Mouse (Mus musculus): Measurements from ENCODE around the gene Il17rb.

The Il17rb gene

GRCm38 (mm10) chr14:30015008-30015407 lies 6.3 kb upstream of the Il17rb start:
- no peak for DNase-seq

DNA sequence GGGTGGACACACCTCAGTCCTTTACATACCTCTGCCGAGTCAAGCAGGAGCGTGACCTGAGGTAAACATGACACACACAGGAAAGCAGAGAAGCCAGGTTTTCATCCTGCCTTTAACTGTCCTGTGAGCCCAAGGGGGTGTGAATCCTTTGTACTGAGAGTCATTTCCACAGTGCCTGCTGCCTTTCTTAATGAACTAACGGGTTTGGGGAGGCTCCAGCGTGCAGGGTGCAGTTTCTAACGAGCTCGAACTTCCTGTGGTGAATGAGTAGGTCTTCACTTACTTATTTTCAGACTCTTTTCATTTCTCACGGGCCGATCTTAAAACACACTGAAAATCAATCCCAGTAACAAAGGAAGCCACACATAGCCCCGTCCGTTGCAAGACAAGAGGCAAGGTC lies 5.8 kb upstream of the Il17rb start:
- peak in 1 of 2 experiments; percentile 27 for DNase-seq

GRCm38 (mm10) chr14:30011886-30012560 lies 3.3 kb upstream of the Il17rb start:
- no peak for DNase-seq

GRCm38 (mm10) chr14:30009864-30010560 lies 1.3 kb upstream of the Il17rb start:
- peak; percentile 41 to 54 for DNase-seq

DNA sequence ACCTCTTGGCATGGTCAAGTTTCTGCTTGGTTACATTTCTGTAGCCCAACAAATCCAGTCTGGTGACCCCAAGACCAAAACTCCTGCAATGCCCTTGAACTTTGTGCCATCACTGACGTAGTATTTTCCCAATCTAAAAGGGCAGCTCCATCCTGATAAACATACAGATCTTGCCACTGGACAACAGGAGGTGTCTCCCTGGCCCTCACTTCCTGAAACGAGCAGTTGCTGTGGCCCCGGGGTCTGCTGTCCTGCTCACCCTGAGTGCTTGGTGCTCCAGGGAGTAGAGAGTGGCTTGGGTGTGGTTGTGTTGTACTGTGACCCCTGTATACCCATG lies 9.3 kb downstream of the Il17rb start:
- DNase-seq, result no peak

GRCm38 (mm10) chr14:29998747-29999474 lies 9.8 kb downstream of the Il17rb start:
- DNase-seq, result no peak

GRCm38 (mm10) chr14:29997345-29997744 lies 11.4 kb downstream of the Il17rb start:
- DNase-seq, result no peak

DNA sequence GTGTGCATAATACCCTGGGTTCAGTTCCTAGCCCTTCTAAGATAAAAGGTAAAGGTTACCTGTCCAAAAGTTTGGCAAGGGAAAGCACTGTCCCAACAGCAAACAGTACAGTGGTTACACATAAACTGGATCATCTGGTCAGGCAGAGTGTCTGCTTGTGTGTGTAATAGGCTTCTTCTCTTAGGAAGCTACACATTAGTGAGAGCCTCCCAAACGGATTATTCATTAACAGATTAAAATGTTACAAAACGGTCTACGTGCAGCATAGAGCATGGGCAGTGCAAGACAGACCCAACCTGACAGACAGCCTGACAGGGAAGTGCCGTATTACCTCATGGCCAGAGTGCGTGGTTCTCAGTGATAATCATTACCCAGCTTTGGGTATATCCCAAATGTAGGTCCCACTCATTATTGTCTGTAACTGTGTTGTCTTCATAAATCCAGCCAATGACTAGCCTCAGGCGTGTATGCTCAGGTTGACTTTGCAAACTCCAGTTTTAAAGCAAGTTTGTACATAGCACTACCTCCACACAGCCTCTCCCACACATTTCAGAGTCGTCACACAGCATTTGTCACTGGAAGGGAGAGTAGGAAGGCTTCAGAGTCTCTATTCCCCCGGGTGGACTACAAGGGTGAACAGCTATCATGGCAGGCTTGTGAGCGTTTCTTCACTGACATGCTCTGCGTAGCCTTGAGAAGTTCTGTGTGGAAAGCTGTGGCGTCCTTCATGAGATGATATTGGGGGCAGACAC lies 12.5 kb downstream of the Il17rb start:
- no peak for DNase-seq

- no peak for DNase-seq
Measured at GRCm38 (mm10) chr14:29994976-29995375, 13.7 kb downstream of the Il17rb start.

DNA sequence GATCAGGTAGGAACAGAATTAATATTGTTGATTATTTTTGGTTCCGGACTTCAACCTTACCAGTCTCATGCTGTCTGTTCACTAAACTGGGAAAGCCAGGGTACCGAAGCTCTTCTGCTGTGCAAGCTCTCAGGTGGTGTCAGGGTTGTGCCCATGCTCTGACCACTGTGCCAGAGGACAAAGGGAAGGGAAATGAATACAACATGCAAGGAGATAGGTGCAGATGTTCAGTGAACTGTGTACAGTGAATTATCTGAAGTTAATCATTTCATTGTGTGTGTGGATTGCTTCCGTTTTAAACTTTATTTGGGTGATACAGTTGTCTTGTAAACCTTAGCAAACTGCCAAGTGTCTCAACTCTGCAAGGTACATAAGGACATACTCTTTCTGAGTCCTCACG lies 20.4 kb downstream of the Il17rb start:
- DNase-seq, result no peak

- DNase-seq, result no peak
Measured at GRCm38 (mm10) chr14:29987739-29988138, 21.0 kb downstream of the Il17rb start.

DNA sequence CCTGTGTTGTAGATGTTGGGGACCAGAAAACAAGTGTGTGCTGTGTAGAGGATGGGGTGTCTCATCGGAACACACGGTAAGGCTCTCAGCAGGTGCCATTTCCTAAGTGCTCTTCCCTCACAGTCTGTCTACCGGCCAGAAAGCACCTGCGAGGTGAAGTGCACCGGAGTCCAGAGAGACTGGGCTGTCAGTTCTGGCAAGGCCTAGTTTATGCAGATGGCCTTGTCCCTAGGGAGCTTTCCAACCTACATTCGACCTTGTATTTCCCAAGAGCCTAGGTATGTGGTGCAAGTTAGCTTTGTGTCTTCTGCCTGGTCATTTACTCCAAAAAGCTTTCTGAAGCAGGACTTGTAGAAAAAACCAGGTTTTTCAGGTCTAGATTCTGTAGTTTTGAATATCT lies 21.4 kb downstream of the Il17rb start:
- DNase-seq, result no peak

DNA sequence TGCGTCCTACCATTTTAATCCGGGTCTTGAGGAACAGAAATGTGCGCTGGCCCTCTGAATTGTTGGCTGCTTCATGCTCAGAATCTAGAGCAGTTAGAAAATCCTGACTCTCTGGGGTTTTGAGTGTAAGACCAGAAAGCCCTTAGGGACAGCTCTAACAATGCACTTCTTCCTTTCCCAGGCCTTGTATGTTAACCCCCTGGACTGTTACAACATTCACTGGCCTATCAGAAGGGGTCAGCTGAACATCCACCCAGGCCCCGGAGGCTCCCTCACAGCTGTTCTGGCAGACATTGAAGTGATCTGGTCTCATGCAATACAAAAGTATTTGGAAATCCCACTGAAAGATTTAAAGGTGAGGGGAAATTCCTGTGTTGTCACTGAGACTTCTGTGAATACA lies 22.6 kb downstream of the Il17rb start:
- no peak for DNase-seq

DNA sequence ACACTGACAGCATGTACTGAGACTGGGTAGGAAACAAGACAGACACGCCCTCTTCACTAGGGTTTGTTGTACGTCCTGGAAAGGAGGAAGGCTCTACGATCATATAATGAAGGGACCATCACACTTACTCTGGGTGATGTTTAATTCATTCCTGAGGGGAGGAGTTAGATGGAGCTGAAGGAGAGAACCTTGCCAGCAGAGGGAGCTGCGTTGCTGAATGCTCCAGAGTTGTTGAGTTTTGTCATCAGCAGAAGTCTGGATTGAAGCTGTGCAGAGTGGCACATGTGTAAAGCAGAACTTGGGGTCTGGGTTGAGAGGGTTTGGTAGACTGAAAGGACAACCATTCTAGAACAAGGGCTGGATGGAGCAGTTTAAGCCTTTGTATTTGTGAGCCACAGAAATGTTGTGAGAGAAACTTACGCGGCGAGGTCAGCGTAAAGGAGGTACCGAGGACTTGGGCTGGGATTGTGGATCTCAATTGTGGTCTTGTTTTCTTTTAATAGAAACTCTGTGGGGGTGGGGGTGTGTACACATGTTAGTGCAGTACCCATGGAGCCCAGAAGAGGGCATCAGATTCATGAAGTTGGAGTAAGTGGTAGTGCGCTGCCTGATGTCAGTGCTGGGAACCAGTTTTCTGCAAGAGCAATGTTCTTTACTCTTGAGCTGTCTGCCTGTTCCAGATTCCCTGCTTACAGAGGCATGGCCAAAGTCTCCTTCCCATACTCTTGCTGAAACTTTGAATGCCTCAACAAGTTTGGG lies 28.1 kb downstream of the Il17rb start:
- no peak for DNase-seq

DNA sequence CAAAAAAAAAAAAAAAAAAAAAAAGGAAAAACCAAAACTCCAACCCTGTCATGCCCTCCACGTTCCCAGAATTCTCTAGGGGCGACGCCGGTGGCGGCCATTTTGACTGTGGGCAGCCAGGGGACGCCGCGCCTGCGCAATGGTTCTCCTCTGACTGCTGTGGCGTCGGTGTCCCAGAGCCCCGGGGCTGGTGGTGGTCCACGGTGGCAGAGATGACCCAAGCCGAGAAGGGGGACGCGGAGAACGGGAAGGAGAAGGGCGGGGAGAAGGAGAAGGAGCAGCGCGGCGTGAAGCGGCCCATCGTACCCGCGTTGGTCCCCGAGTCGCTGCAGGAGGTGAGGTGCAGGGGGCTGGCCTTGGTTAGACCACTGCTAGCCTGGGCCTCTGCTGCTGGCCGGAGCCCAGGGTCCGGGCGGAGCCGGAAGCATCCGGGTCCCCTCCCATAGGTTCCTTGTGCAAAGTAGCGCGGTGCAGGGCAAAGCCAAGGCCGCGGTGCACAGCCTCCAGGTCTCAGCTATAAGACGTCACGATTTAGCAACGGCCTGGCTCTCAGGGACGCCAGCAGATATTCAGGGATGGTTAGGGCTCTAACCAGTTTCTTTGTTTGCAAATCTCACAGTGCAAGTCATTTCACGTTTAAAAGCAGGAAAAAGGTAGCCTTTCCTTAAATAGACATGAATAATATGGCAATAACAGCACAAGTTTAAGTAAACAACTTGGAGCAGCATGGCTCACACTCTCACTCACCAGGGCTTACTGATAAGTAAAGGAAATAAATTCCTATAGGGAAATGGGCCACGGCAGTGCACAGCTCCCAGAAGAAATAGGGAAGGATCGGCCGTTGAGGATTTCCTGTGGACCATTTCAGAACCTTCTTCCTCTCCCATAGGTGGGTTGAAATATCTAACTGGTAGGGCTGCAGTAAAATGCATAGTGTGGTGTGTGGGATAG lies 30.2 kb downstream of the Il17rb start, which contains the start of gene Actr8:
Gene Actr8, plus strand, starts transcription at position 84 of the 951 bp plus-strand sequence.
- peak; percentile 84 for DNase-seq

DNA sequence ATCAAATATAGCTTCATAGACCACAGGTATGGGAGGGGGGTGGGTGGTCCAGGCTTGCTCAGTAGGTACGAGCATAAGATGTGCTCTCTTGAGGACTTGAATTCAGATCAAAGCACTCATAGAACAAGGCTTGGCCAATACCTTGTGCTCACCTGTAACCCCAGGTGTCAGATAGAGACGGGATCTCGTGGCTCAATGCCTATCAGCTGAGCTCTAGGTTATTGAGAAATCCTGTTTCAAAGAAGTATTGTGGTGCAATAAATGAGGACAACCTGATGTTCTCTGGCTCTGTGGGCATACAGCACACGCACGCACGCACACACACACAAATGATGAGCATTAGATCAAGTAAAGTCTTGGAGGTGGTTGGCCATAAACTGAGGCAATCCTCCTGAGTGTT lies 31.8 kb downstream of the Il17rb start:
- no peak for DNase-seq

- DNase-seq, result no peak
Measured at GRCm38 (mm10) chr14:29971993-29972392, 36.7 kb downstream of the Il17rb start.

DNA sequence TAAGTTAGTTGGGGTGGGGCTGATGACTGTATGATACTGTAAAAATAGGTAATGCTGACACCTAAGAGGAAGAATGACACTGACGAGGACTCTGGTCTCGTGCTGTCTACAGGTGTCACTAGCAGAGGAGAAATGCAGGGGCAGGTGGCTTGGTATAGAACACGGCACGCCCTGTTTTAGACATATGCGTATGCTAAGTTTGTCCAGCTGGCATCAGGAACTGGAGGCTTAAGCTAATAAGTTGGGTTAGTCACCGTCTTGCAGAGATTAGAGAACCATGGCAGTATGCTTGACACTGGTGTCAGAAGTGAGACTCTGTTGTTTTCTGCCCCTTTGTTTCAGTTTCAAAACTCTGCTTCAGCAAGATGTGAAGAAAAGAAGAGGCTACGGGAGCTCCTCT lies 37.2 kb downstream of the Il17rb start:
- no peak for DNase-seq

DNA sequence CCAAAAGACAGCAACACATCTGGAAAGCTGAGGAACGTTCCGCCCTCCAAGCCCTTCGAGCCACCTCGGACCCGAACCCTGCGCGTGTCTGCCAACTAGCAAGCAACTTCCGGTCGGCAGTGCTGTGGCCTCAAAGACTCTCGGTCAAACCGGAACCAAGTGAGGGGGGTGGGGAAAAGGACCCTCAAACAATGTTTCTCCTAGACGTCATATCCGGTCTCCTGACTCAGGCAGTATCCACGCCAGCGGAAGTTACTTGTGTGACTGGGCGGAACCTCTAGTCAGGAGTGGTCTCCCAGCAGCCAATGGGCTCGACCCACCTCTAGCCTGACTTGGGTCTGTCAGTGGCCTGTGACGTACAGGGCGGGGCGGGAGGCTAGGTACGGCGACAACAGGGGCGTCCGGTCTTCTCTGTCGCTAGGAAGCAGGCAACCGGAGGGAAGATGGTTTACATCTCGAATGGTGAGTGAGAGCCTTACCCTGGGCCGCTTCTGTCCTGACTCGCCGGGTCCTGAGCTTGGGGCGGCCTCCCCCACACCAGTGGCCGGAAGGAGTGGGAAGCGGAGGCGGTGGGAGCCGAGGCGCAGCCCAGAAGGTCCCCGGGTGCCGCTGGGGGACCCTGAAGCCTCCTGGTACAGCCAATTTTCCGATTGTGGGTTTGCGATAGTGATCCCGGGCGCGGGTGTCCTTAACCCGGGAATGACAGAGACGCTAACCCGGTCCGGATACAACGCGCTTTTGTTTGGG lies 40.4 kb downstream of the Il17rb start, which contains the start of gene Selenok:
Gene Selenok, plus strand, starts transcription at position 234 of the 747 bp plus-strand sequence.
- peak; percentile 92 to 97 for DNase-seq

DNA sequence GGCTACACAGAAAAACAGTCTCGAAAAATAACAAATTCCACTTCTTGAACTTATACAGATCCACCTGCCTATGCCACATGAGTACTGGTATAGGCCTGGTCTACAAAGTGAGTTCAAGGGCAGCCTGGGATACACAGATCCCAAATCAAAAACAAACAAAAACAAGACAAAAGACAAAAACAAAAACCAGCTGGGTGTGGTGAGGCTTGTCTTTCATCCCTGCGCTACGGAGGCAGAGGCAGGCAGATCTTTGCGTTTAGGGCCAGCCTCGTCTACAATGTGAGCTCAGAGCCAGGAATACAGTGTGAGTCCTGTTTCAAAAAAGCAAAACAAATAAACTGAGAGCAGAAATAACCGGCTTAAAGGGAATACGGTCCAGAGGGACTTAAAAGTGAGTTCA lies 41.1 kb downstream of the Il17rb start:
- no peak for DNase-seq
